Mouse (Mus musculus): ENCODE measurements around the gene Spata21.

DNA sequence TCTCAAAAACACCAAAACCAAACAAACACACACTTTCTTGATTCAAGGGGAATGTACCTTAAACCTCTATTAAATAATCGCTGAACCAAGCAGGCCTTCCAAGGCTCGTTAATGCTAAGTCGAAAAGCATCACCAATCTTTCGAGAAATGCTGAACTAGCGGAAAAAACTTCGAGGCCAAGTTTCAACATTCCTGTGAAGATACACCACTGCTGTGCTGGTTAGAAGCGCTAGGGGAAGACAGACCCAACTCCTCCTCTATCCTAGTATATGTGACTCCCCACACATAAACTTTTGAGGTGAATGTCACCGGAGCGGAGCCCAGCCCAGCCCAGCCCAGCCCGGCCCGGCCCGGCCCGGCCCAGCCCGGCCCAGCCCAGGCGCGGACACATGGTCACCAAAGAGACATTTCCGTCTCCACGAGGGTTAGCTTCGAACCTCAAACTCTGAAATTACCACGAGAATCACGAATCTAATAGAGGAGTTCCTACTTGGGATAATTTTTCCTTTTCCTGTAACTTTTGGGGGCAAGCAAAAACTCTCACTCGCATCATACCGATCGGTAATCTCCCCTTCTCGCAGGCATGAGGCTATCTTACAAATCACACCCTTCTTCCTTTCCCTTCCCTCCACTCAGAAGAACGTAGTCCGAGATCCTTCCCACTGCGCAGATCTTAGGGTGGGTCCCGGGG, 50.4 kb downstream of the Spata21 start:
- no peak for TF ChIP-seq TAL1 (IDR thresholded peaks at IDR 0.05; ENCODE audit: low read length)
- no peak for TF ChIP-seq GATA1 (IDR thresholded peaks at IDR 0.05; ENCODE audit: low read length)

Measured in erythroblast, embryonic 14.5 days (primary cell).